Mouse (Mus musculus) ovary, postnatal 14 days (tissue): ENCODE measurements around the gene Ppil1.
A peak's percentile ranks its signal among the peaks of the same experiment; 100 is the strongest.

Experiments
- DNase-seq: peaks from one replicate; pipeline ENCODE4 v3.0.0; 2022; ENCODE audit warnings: low spot score

Gene Ppil1

DNA sequence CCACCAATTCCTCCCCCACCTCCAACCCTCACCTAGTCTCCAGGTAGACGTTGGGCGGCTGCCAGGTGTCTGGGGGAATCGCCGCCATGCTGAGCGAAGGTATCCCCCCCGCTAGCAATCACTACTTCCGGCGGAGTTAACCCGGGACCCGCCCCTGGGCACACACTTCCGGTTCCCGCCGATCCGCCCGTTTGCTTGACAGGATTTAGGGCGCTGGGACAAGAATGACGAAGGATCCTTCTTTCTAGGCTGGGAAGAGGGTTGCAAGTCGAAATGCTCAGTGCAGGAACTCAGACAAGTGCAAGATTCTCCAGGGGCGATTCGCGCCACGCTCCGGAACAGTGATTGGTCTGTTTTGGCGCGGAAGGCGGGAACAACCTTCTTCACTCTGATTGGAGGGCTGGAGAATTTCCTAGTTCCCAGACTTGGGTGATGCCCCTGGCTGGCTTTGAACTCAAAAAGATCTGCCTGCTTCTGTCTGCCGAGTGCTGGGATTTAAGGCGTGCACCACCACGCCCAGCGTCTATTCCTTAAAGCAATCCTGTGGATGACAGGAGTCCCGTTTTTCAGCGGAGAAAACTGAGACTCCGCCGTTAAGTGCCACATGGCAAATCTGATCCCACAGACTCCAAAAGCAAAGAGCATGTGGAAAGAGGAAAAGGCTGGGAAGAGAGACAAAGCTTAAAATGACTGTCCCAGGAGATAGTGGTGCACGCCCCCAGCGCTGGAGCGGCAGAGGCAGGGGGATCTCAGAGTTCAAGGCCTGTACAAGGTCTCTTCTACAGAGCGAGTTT, at the start of gene Ppil1:
Gene Ppil1 (minus strand): TSS at position 347 of the 794 bp plus-strand sequence.
- DNase-seq: peak; percentile 77

DNA sequence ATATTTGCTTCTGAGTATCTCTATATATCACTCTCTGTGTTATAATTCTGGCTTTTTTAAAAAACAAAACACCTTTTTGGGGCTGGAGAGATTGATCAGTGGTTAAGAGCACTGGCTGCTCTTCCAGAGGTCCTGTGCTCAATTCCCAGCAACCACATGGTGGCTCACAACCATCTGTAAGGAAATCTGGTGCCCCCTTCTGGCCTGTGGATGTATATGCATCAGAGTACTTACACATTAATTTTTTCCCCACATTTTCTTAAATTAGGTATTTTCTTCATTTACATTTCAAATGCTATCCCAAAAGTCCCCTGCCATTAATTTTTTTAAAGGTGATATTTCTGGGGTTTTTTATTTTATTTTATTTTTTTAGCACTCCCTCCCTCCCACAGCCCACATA, 49.3 kb upstream of the Ppil1 start:
- no peak for DNase-seq

DNA sequence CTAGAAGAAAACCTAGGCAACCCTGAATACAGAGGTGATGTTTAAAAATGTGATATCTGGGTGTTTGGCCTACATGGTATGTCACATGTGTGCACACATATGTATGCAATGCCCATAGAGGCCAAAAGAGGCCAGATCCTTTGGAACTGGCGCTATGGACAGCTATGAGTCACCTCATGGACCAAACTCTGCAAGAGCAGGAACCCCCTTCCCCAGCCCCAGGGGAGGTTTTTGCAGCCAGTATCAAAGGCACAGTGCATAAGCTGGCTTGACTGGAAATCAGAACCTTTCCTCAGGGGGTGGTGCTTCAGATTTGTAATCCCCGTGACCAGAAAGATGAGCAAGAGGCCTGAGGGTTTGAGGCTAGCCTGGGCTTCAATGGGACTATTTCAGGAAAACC, 48.1 kb upstream of the Ppil1 start:
- DNase-seq: no peak

DNA sequence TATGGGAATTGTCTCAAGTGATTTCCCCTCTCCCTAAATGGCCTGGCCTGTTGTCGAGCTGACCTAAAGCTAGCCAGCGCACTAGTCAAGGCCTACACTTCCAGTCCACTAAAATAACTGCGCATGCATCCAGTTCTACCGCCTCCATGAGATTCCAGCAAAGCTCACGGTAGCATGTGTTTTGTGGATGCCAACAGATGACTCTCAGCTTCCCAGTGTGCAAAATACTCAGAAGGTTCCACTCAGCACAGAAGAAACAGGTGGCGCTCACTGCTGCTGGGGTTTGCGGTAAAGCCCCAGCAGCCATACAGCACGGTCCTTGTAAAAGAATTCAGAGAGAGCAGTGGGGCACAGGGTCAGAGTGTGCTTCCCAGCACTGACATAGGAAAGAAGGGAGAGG, 47.6 kb upstream of the Ppil1 start:
- DNase-seq: no peak

DNA sequence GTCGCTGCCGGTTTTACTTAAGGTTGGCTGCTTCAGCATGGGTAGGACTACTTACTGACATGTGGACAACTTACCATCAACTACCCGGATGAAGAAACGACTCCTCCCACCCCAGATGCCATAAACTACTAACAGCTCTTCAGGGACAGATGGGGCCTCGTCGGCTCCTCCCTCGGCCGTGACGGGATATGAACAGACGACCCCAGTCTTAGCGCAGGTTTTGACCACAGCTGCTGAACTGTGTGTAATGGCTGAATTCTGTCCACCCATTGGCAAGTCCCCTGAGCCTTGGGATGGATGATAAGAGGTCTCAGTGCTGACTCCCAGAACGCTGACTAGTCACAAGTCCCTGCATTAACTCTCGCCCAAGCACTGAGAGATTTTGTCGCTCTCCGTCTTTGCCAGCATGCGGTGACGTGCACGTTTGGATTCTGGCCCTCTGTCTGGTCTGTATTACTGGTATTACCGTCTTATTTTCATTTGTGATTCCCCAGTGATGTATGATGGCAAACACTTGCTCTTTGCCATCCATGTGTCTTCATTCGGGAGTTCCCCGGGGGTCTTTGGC, 46.2 kb upstream of the Ppil1 start:
- DNase-seq: no peak

DNA sequence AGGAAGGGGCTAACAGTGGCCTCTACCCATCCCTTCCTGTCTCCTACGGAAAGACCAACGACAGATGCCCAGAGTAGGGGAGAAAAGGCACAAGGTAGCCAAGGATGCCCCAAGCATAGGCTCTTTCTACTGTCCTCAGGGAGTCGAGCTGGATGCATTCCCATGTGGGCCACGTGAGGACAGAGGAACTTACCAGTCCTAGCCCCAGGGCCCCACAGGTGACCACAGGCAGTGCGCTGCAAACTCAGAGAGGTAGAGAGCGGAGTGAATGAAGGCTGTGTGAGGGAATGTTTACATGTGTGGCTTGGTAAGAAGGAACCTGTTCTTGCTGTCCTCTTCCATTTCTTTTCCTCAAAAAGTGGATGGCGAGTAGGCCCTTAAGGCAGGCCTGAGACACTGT, 41.9 kb upstream of the Ppil1 start:
- DNase-seq: no peak

DNA sequence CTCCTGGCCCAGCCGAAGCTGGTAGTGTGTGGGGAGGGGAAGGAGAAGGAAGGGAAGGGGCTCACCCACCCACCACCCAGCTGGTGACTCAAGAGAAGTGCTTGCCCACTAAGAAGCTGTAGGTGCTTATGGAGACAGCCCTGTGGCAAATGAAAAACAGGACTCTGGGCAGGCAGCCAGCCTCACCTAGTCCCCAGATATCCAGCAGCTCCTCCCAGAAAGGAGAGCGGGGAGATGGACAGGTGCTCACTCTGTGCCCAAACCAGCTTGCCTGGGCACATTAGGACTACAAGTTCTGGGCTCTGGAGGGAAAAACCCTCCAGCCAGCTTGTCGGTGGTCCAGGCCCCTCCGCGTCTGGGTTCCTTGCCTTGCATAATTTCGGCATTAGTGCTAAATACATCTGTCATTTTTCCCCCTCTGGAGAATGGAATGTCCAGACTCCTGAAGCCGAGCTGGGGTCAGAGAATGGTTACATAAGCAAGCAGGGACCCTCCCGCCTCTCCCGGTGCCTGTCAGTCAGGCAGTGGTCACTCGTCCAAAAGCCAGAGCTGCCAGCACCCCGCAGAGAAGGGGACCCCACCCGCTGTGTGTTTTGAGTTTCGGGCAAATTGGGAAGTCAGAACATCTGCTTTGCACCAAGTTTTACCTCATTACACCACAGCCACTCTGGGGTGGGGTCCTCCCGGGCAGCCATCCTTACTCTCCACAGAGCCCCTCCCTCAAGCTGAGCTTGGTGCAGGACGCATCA, 41.2 kb upstream of the Ppil1 start:
- no peak for DNase-seq

DNA sequence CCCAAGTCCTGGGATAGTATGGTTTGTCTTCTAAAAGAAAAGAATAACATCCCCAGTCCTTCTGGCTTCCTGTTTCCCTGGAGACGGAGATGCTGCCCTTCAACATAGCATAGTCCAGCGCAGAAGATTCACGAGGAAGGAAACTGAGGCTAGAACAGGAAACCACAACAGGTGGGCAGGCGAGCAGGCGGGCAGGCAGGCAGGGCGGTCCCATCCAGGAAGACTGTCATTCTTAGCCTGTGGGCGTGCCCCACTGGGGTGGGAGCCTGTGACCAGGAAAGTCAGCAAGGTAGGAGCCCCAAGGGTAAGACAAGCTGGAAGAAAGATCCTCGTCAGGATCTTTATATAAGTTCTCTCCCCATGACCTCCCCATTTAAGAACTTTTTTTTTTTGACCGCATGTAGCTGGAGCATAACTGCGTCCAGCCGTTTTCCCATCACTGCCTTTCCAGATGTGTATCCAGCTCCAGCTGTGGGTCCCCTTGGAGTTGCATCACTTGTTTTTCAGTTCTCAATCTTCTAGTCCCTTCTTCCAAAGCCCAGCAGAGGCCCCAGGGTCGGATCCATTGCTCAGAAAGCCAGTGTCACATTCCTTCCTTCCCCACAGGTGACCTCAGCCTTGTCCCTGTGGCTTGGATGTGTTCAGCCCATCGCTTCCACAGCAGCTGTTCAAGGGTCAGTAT, 40.5 kb upstream of the Ppil1 start:
- DNase-seq: no peak

DNA sequence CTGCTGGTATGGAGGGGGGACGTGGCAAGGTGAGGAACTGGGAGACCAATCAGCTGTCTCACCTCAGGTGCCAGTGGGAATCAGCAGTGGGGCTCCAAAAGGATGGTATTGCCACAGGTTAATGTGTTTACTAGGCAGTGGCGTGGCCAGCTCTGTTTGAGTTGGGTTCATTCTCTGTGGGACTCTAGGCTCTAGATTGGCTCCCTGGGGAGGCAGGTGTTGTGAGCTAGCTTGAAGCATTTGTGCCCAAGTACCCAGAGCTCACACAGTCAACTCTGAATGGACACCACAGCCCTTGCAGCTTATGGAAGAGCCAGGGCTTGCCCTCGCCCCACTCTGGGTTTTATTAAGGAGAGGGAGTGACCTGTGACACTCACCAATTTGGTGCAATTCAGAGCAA, 39.9 kb upstream of the Ppil1 start:
- no peak for DNase-seq

DNA sequence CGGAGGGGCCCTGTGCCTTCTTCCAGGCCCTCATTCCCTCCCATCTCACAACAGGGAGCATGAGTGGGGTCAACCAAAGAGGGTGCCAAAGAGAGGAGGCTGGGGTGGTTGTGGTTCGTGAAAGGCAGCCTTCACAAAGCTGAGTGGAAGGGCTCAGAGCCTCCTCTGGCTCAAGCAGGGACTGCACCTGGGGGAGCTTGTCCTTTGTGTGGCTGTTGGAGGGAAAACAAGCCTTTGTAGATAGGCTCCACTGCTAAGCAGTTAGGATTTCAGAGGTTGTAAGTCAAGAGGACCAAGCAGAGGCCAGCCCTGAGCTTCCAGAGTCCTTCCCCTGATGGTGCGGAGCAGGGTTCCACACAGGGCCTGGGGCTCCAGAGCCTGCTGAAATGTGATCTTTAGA, 39.1 kb upstream of the Ppil1 start:
- no peak for DNase-seq

DNA sequence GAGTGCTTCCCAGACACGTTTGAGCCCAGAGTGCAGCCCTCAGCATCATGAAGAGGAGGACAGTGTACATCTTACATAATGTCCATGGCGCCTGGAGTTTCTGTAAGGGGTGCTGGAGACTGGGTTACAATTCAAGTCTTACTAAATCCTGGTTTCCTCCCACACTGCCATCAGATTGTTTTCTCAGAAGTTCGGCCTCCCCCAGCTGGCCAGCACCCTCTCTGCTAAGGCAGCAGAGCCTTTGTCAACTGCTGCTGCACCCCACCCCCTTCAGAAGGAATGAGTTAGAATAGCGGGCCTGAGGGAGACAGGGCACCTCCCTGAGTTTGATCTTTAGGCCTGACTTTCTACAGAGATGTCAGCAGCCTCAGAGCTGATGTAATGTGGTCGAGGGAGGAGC, 38.2 kb upstream of the Ppil1 start:
- DNase-seq: no peak

DNA sequence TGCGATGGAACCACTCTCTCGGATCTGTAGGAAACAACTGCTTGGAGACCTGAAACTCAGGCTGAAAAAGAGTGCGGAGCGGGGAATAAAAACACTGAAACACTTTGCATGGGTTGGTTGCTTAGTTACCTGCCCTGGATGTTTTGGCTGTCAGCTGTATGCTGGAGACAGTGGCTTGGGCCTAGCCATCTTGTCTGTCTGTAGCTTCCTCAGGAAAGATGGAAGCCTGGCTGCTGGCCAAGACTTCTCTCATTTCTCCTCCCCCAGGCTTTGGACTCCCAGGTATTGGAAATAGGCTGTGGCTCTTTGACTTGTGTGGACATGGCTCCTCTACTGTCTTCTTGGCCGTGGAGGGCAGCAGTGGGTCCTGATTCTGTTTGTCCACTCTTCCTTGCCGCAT, 37.4 kb upstream of the Ppil1 start:
- no peak for DNase-seq

DNA sequence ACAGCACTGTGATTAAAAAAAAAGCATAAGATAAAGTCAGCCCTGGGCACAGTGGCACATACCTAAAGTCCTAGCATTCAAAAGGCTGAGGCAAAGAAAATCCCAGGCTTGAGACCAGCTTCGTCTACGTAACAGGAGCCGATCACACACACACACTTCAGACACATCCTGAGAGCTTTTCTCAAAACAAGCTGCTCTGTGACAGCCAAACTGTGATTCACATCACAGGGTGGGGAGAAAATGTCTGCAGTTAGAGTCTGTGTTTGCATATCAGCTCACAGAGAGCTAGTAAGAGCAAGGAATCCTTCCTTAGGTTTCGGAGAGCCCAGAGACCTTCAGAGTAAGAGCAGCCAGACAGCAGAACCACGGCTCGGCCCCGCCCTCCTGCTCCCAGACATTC, 36.9 kb upstream of the Ppil1 start:
- no peak for DNase-seq

DNA sequence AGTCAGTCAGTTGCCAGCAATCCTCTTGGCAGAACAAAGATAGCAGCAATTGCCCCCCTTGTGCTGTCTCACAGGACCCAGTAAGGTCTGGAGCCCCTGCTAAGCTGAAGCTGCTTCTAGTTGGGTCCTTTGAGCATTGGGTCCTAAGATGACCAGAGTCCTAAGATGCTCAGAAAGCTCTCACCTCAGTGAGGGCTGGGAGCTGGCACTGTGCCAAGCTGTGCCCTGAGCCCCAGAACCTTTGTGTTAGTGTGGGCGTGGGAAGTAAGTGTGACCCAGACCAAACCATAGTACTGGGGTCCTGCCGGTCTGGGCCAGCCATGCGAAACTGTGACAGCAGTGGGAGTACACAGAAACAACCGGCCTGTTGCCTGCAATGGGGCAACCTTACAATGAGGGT, 35.3 kb upstream of the Ppil1 start:
- no peak for DNase-seq

DNA sequence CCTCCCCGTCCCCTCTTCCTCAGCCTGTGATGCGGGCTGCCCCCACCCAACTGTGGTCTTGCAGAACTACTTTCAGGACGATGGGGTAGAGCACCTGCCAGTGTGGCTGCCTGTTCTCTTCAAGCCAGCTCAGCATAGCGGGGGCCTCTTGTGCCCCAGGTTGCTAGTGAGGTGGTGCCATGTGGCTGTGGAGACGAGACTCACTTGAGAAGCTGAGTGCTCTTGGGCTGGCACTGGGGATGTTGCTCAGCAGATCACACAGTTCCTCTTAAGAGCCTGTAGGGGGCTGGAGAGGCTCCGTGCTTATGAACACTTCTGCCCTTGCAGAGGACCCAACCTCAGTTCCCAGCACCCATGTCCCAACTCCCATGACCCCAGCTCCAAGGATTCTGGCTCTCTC, 33.8 kb upstream of the Ppil1 start:
- DNase-seq: no peak

DNA sequence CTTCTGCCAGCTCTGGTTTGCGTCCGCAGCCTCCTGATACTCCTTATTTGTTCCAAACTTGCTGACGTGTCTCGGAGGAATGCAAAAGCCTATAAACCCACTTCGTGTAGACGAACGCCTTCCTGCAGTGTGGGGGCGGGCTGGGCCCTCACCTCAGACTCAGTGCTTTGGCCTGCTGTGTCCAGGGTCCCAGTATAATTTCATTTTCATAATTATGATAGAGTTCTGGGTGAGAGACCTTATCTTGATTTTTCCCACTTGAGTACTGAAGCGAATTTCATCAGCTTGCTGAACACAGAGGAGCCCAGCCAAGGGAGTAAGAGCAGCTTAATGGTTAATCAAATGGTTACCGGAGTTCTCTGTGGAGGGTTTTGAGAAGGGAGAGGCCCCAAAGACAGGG, 33.3 kb upstream of the Ppil1 start:
- no peak for DNase-seq

DNA sequence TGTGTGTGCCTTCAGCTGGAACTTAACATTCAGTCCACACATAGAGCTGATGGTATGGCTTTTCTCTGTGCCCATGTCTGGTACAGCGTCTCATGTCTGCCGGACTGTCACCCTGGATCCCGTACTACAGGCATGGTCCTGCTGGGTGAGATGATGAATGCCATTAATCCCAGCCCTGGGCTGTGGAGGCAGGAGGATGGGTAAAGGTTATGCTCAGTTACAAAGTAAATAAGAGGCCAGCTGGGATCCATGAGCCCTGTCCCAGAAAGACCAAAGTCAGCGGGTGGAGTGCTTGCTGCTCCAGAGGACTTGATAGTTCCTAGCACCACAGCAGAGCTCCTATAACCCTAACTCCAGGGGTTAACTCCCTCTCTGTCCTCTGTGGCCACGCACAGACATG, 31.8 kb upstream of the Ppil1 start:
- no peak for DNase-seq

DNA sequence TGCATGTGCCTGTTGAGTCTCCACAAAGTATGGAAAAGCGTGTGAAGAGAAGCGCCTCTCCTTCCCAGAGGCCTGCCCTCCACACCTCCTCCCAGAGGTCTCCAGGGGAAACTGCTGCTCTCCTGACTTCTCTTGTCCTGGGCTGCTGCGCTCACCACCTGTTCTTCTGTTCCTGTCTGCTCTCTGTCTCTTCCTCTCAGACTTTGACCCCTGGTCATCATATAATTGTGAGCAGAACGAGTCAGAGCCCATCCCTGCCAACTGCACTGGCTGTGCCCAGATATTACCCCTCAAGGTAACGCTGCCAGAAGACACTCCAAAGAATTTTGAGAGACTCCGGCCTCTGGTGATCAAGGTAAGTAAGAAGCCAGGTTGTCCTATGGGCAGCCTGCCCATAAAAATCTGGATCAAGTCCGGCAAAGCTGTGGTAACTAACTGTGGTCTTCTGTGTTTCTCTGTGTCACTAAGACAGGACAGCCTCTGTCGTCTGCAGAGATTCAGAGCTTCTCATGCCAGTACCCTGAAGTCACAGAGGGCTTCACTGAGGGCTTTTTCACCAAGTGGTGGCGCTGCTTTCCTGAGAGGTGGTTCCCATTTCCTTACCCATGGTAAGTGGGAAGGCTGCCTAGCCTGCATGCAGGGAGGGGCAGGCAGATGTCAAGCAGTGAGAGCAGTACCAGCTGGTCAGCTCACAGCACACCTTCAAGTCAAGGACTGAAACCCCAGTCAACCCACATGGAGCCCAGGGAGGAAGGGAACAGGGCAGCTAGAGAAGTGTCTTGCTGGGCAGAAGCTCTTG, 30.0 kb upstream of the Ppil1 start:
- DNase-seq: no peak

DNA sequence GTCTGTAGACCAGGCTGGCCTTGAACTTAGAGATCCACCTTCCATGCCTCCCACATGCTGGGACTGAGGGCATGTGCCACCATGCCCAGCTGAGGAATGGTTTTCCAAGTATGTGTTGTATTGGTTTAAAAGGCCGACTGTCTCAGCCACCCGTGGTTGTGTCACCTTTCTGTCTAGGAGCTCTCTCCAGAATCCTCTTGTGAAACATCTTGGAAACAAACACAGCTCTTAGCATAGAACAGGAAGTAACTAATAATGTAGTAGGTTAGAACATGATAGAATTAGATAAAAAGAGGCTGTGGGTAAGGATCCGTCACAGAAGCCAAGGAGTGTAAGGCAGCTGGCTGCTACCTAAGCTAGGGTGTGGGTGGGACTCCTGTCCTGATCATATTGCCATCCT, 29.0 kb upstream of the Ppil1 start:
- DNase-seq: no peak

DNA sequence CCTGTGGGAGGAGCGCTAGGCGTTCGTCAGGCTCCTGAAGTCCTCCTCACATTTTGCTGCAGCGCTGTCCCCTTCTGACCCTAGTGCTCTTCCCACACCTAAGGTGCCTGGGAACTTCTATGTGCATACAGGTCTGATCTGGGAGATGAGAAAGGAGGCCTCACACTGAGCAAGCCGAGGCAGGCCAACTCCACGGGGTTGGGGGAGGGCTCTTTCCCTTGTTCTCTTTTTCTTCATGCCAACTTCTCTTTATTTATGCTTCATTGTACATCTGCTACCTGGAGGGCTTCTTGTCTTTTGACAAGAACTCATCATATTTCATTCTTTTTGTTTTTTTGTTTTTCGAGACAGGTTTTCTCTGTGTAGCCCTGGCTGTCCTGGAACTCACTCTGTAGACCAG, 27.8 kb upstream of the Ppil1 start:
- no peak for DNase-seq

DNA sequence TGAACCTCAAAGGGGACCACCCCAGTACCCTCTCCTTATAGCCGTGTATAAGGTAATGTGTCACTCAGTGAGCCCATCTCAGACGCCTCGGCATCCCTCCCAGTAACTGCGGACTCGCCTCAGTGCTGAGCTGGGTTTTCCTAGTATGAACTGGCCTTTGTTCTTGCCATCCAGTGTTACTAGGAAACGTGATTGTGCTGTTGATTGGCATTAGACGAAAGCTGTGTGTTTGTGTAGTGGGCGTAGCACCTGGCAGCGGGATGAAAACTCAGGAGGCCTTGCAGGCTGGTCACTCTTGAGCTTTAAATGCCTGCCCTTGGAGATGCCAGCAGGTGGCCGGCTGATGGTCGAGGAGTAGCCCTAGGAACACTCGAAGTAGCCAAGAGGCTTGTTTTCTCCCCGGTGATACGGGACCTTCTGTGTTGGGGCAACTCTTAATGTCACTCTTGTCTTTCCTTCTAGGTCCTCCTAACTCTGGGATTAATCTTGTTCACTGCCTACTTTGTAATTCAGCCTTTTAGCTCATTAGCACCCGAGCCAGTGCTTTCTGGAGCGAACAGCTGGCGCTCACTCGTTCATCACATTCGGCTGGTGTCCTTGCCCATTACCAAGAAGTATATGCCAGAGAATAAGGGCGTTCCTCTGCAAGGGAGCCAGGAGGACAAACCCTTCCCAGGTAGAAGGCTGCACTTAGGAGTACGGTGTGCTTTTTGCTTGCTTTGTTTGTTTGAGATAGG, 18.4 kb upstream of the Ppil1 start:
- no peak for DNase-seq
